Mouse (Mus musculus): ENCODE measurements around the gene Ptpre. TPM values are rescaled to one million over a fixed set of nuclear protein-coding genes. Genes with fewer than 3 reads are reported as not detected.

Ptpre gene
- polyA plus RNA-seq, 1 experiment = 0.72 TPM

- no peaks in the 10 kb centered on the region for H3K9me3 ChIP-seq (replicated peaks; ENCODE audit: control insufficient read depth, insufficient read depth, low read length, poor library complexity, severe bottlenecking)
- no peak for TF ChIP-seq EP300 (IDR thresholded peaks at IDR 0.05; ENCODE audit: insufficient read depth, low read depth, low read length)
- TF ChIP-seq CTCF (IDR thresholded peaks at IDR 0.05; ENCODE audit: low read depth, low read length) = no peak
- no peak for TF ChIP-seq POLR2A (IDR thresholded peaks at IDR 0.05; ENCODE audit: insufficient read depth, low read length)
- no peaks in the 10 kb centered on the region for H3K4me1 ChIP-seq (ENCODE audit: control insufficient read depth, insufficient read depth, low read length)
- no peak overlapping the region for H3K4me3 ChIP-seq (ENCODE audit: low read depth, low read length)
- H3K27ac ChIP-seq (ENCODE audit: insufficient read depth, low read length) = no peak overlapping the region
- H3K9ac ChIP-seq (ENCODE audit: low read depth, poor library complexity, severe bottlenecking) = no peak overlapping the region
- no peaks in the 10 kb centered on the region for H3K27me3 ChIP-seq (ENCODE audit: control insufficient read depth, insufficient read depth, low read length, poor library complexity, severe bottlenecking)
- H3K36me3 ChIP-seq (ENCODE audit: control insufficient read depth, insufficient read depth, low read length, poor library complexity, severe bottlenecking) = no peaks in the 10 kb centered on the region
Observed at GRCm38 (mm10) chr7:135602265-135602664, 65.0 kb downstream of the Ptpre start.

DNA sequence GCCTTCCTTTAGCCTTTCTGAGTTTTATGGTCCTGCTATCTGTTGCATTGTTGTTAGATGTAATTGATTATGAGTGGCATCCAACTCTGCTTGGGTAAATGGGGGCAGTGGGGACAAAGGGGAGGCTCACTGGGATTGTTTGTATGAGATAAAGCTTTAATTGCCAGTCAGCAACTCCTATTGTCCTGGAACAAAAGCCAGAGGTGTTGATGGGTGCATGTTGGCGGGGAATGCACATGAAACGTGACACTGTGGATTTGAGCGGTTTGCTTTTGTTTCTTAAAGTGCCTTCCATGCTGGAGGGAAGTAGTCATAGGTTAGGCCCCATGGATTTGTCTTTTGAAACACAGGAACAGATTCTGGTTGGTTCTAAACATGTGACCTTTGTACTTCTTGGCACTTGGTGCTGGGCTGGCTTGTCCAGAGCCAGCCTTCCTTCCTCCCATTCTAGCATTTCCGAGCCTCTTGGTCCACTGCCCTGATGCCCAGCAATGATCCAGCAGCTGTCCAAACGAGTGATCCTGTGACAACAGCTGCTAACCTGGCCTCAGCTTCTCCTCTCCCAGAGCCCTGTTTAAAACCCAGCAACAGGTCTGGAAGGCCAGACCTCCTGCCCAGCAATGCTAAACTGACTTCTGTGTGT, 65.7 kb downstream of the Ptpre start:
- TF ChIP-seq POLR2A (IDR thresholded peaks at IDR 0.05; ENCODE audit: insufficient read depth, low read length) = no peak
- Histone ChIP-seq H3K4me3 (ENCODE audit: low read depth, low read length) (no peak overlapping the region), H3K27me3 (ENCODE audit: control insufficient read depth, insufficient read depth, low read length, poor library complexity, severe bottlenecking) (no peaks in the 10 kb centered on the region), H3K9me3 (replicated peaks; ENCODE audit: control insufficient read depth, insufficient read depth, low read length, poor library complexity, severe bottlenecking) (no peaks in the 10 kb centered on the region), H3K36me3 (ENCODE audit: control insufficient read depth, insufficient read depth, low read length, poor library complexity, severe bottlenecking) (no peaks in the 10 kb centered on the region), H3K9ac (ENCODE audit: low read depth, poor library complexity, severe bottlenecking) (no peak overlapping the region), H3K4me1 (ENCODE audit: control insufficient read depth, insufficient read depth, low read length) (no peaks in the 10 kb centered on the region), H3K27ac (ENCODE audit: insufficient read depth, low read length) (no peak overlapping the region)

- TF ChIP-seq CTCF (IDR thresholded peaks at IDR 0.05; ENCODE audit: low read depth, low read length) (no peak), EP300 (IDR thresholded peaks at IDR 0.05; ENCODE audit: insufficient read depth, low read depth, low read length) (no peak), POLR2A (IDR thresholded peaks at IDR 0.05; ENCODE audit: insufficient read depth, low read length) (no peak)
- Histone ChIP-seq H3K36me3 (ENCODE audit: control insufficient read depth, insufficient read depth, low read length, poor library complexity, severe bottlenecking) (no peaks in the 10 kb centered on the region), H3K9ac (ENCODE audit: low read depth, poor library complexity, severe bottlenecking) (no peak overlapping the region), H3K27me3 (ENCODE audit: control insufficient read depth, insufficient read depth, low read length, poor library complexity, severe bottlenecking) (no peaks in the 10 kb centered on the region), H3K4me1 (ENCODE audit: control insufficient read depth, insufficient read depth, low read length) (no peaks in the 10 kb centered on the region), H3K27ac (ENCODE audit: insufficient read depth, low read length) (no peak overlapping the region), H3K9me3 (replicated peaks; ENCODE audit: control insufficient read depth, insufficient read depth, low read length, poor library complexity, severe bottlenecking) (no peaks in the 10 kb centered on the region), H3K4me3 (ENCODE audit: low read depth, low read length) (no peak overlapping the region)
Observed at GRCm38 (mm10) chr7:135605002-135605803, 67.9 kb downstream of the Ptpre start.

GRCm38 (mm10) chr7:135605804-135606072, 68.5 kb downstream of the Ptpre start:
- Histone ChIP-seq H3K4me3 (ENCODE audit: low read depth, low read length) (no peak overlapping the region), H3K9ac (ENCODE audit: low read depth, poor library complexity, severe bottlenecking) (no peak overlapping the region), H3K9me3 (replicated peaks; ENCODE audit: control insufficient read depth, insufficient read depth, low read length, poor library complexity, severe bottlenecking) (no peaks in the 10 kb centered on the region), H3K36me3 (ENCODE audit: control insufficient read depth, insufficient read depth, low read length, poor library complexity, severe bottlenecking) (no peaks in the 10 kb centered on the region), H3K27me3 (ENCODE audit: control insufficient read depth, insufficient read depth, low read length, poor library complexity, severe bottlenecking) (no peaks in the 10 kb centered on the region), H3K4me1 (ENCODE audit: control insufficient read depth, insufficient read depth, low read length) (no peaks in the 10 kb centered on the region), H3K27ac (ENCODE audit: insufficient read depth, low read length) (no peak overlapping the region)
- TF ChIP-seq CTCF (IDR thresholded peaks at IDR 0.05; ENCODE audit: low read depth, low read length) = no peak

DNA sequence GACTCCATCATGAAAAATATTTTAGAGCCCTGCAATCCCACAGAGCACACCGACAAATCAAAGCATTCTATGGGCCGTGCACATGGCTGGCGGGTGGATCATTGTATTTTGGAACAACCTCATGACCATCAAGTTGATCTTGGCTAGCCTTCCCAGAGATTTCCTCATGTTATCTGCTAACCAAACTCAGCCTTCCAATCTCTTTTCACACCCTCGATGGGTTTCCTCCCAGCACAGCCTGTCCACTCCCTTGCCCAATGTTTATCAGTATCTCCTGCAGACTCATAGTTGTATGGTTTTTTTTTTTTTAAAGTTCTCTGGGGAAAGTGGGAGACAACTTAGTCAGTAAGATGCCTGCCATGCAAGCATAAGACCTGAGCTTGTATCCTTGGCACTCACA, 70.9 kb downstream of the Ptpre start:
- no peak overlapping the region for H3K9ac ChIP-seq (ENCODE audit: low read depth, poor library complexity, severe bottlenecking)
- H3K4me1 ChIP-seq (ENCODE audit: control insufficient read depth, insufficient read depth, low read length) = no peaks in the 10 kb centered on the region
- no peaks in the 10 kb centered on the region for H3K27me3 ChIP-seq (ENCODE audit: control insufficient read depth, insufficient read depth, low read length, poor library complexity, severe bottlenecking)
- no peaks in the 10 kb centered on the region for H3K9me3 ChIP-seq (replicated peaks; ENCODE audit: control insufficient read depth, insufficient read depth, low read length, poor library complexity, severe bottlenecking)
- no peak overlapping the region for H3K27ac ChIP-seq (ENCODE audit: insufficient read depth, low read length)
- no peak overlapping the region for H3K4me3 ChIP-seq (ENCODE audit: low read depth, low read length)
- no peaks in the 10 kb centered on the region for H3K36me3 ChIP-seq (ENCODE audit: control insufficient read depth, insufficient read depth, low read length, poor library complexity, severe bottlenecking)
- no peak for TF ChIP-seq CTCF (IDR thresholded peaks at IDR 0.05; ENCODE audit: low read depth, low read length)
- no peak for TF ChIP-seq POLR2A (IDR thresholded peaks at IDR 0.05; ENCODE audit: insufficient read depth, low read length)
- TF ChIP-seq EP300 (IDR thresholded peaks at IDR 0.05; ENCODE audit: insufficient read depth, low read depth, low read length) = no peak

DNA sequence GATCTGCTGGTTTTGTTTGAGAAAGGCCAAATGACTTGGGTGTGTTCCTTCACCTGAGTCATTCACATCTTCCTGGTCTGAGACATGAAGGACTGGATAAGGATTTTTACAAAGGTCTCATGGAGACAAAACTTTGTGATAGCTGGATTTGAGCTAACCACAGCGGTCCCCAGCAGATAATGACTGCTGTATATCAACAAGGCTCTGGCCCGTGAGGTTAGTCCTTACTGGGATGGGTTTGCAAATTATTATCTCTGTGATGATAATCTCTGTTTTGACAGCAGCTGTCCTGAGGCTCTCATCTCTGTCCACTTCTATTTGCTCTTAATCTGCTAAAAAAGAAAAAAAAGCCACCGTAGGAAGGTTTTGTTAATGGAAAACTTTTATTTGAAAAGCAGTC, 71.7 kb downstream of the Ptpre start:
- Histone ChIP-seq H3K4me3 (ENCODE audit: low read depth, low read length) (no peak overlapping the region), H3K9ac (ENCODE audit: low read depth, poor library complexity, severe bottlenecking) (no peak overlapping the region), H3K27ac (ENCODE audit: insufficient read depth, low read length) (no peak overlapping the region), H3K9me3 (replicated peaks; ENCODE audit: control insufficient read depth, insufficient read depth, low read length, poor library complexity, severe bottlenecking) (no peaks in the 10 kb centered on the region), H3K27me3 (ENCODE audit: control insufficient read depth, insufficient read depth, low read length, poor library complexity, severe bottlenecking) (no peaks in the 10 kb centered on the region), H3K36me3 (ENCODE audit: control insufficient read depth, insufficient read depth, low read length, poor library complexity, severe bottlenecking) (no peaks in the 10 kb centered on the region), H3K4me1 (ENCODE audit: control insufficient read depth, insufficient read depth, low read length) (no peaks in the 10 kb centered on the region)
- TF ChIP-seq POLR2A (IDR thresholded peaks at IDR 0.05; ENCODE audit: insufficient read depth, low read length) (no peak), EP300 (IDR thresholded peaks at IDR 0.05; ENCODE audit: insufficient read depth, low read depth, low read length) (no peak), CTCF (IDR thresholded peaks at IDR 0.05; ENCODE audit: low read depth, low read length) (no peak)

All from ES-Bruce4 (cell line).